Mouse (Mus musculus) gonadal fat pad, adult 2 months (tissue): ENCODE measurements around the gene Lrrc31. TPM values are rescaled to one million over a fixed set of nuclear protein-coding genes. Genes with fewer than 3 reads are reported as not detected.

Source experiments
- DNase-seq: peaks from one replicate; pipeline ENCODE4 v3.0.0-alpha.2; 2012; ENCODE audit warnings: low read depth
- polyA plus RNA-seq: library from polyadenylated mRNA; depleted of rRNA; stranded (reverse); fragments of >200 nt; gene quantifications from 2 replicates; pipeline ENCODE4 v1.2.3, GENCODE M21; 2012; rRNA removed

Lrrc31 gene
- polyA plus RNA-seq, 1 experiment = 0.19 TPM

- no peak for DNase-seq
Measured at GRCm38 (mm10) chr3:30690976-30691375, 8.7 kb downstream of the Lrrc31 start.

GRCm38 (mm10) chr3:30687216-30687615 lies 12.4 kb downstream of the Lrrc31 start:
- DNase-seq = no peak

GRCm38 (mm10) chr3:30683190-30683589 lies 16.5 kb downstream of the Lrrc31 start:
- DNase-seq = no peak

GRCm38 (mm10) chr3:30658486-30658885 lies 41.2 kb downstream of the Lrrc31 start:
- DNase-seq = no peak

- no peak for DNase-seq
Measured at GRCm38 (mm10) chr3:30655937-30656336, 43.7 kb downstream of the Lrrc31 start.

GRCm38 (mm10) chr3:30650062-30650841 lies 49.4 kb downstream of the Lrrc31 start:
- no peak for DNase-seq

GRCm38 (mm10) chr3:30648466-30648865 lies 51.2 kb downstream of the Lrrc31 start:
- DNase-seq = no peak

GRCm38 (mm10) chr3:30647440-30648090 lies 52.1 kb downstream of the Lrrc31 start, which contains the start of gene Lrrc34:
Gene Lrrc34 (minus strand): TSS chr3:30647869.
- no peak for DNase-seq

GRCm38 (mm10) chr3:30646761-30647160 lies 52.9 kb downstream of the Lrrc31 start:
- DNase-seq = no peak

GRCm38 (mm10) chr3:30644207-30644606 lies 55.4 kb downstream of the Lrrc31 start, which contains the start of gene Lrriq4:
Gene Lrriq4 (plus strand): TSS chr3:30644507.
- DNase-seq = no peak

GRCm38 (mm10) chr3:30635629-30636028 lies 64.0 kb downstream of the Lrrc31 start:
- DNase-seq = no peak

- no peak for DNase-seq
Measured at GRCm38 (mm10) chr3:30633681-30634080, 66.0 kb downstream of the Lrrc31 start.

Other genes starting within 250 kb of the Lrrc31 start
- gene Mecom, start 151.8 kb downstream of the Lrrc31 start, polyA plus RNA-seq = 3.5 and 3.7 TPM in 2 replicates
- 0.15 TPM in 1 of 2 replicates, not detected in the other for gene Actrt3, start 99.9 kb downstream of the Lrrc31 start, polyA plus RNA-seq
- gene Mynn, start 97.8 kb downstream of the Lrrc31 start, polyA plus RNA-seq = 11.1 and 14.6 TPM in 2 replicates
- gene Lrriq4, start 55.3 kb downstream of the Lrrc31 start, polyA plus RNA-seq = 0.41 and 0.56 TPM in 2 replicates
- 0.22 and 0.37 TPM in 2 replicates for gene Lrrc34, start 52.0 kb downstream of the Lrrc31 start, polyA plus RNA-seq
- not detected in 2 replicates for gene Samd7, start 46.5 kb upstream of the Lrrc31 start, polyA plus RNA-seq
- 20.1 and 27.6 TPM in 2 replicates for gene Sec62, start 93.0 kb upstream of the Lrrc31 start, polyA plus RNA-seq
- 12.0 and 13.7 TPM in 2 replicates for gene Gpr160, start 156.1 kb upstream of the Lrrc31 start, polyA plus RNA-seq